Mouse (Mus musculus) erythroid progenitor cell, adult 5-6 weeks (primary cell): ENCODE results near the gene Osbpl3. TPM values are rescaled to one million over a fixed set of nuclear protein-coding genes. Genes with fewer than 3 reads are reported as not detected.
"Not testable (repeated sequence)": the region's sequence is repeated elsewhere in the genome, so short reads cannot be mapped to it uniquely, and the experiment has no call there.

Experiments
- ATAC-seq: replicated peaks from 2 replicates; pipeline ENCODE4 v1.8.0; 2016; ENCODE audit warnings: moderate number of reproducible peaks, mild to moderate bottlenecking, moderate TSS enrichment, inconsistent platforms; ENCODE audit not compliant: poor library complexity, low FRiP score, severe bottlenecking
- total RNA-seq, 2 experiments: library from RNA; stranded (forward) in 1 of 2; stranded (reverse) in 1 of 2; fragments of 150-400 nt in 1 of 2; fragments of 186-747, 209-891 nt in 1 of 2; gene quantifications; 2 replicates each; pipeline versions ENCODE4 v1.2.3 to v1.2.4; 2015 to 2017; ENCODE audit warnings: low replicate concordance in 2 of 2

The Osbpl3 gene
- total RNA-seq, 2 experiments from 2014 or later, result 0.42 to 0.83 TPM

DNA sequence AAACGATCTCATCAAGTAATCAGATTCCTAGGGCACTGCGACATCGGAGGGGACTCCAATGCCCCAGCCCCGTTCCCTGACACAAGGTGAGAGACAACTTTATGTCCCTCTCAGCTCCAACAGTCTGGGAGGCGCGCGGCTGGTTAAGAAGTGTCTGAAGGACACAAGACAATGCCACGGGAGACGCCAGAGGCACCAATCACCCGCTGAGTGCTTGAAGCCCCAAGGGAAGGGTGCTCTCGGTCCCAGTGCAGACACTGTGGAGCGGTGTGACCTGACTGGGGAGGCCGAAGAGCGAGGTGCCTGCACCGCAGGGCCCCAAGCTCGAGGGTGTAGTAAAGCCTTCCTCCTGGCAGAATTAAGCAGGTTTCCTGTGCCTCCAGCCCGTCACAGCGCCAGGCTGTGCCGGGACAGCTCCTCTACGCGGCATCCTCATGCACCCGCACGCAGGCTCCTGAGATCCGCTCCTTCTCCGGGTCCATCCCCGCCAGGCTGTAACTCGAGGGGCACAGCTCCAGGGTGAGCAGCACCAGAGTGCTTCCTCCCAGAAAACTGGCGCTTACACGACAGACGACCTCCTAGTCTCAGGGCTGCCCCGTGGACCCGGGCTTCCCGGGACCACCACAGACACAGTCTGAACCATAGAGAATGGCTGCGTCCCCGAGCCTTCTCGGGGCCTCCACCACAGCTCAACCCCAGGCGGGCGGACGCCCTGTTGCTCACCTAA lies 736 bp downstream of the Osbpl3 start:
- ATAC-seq, result no peak

DNA sequence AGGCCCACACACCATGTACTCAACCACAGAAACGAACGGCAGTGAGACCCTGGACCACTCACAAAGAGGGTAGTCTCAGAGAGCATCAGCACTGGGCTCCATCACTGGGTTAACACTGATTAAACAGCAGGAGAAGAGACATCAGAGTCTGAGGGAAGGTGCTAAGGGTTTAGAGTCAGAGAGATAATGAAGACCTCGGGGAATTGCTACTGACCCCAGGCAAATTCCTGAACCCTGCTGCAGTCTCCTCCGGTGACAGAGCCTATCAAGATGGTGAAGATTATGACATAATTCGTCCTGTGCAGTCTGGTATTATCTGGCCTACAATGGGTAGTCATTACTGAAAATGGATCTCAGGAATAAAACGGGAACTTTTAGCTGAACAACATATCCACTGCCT lies 2.4 kb downstream of the Osbpl3 start:
- ATAC-seq, result no peak

DNA sequence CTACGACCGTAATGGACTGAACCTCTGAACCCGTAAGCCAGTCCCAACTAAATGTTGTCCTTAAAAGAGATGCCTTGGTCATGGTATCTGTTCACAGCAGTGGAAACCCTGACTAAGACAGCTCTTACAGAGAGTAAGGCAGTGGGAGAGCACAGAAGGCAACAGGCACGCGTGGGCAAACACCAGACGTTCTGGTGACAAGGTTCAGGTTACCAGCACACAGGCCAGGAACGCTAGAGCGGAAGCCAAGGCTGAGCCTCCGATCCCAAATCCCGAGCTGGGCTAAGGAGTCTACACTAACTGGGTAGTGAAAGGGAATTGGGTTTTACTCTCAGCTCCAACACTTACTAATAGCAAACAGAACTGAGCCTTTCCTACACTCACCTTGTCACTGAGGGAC lies 3.8 kb downstream of the Osbpl3 start:
- ATAC-seq, result no peak

DNA sequence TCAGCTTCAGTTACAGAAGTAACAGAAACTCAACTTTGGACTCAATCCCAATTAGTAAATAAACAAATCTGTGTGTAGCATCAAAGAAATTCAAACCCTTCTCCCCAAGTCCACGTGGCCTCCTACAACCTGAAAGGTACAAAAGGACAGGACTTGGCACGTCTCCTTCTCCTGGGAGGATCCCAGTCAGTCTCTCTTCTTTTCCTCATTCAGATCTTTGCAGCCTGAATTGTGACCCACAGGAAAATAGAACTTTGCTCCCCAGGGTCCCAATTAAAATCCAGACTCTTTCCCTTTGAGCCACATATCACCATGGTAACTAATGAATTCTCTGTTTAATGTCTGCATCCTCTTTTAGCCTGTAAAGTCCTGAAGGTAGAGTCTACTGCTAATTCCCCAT lies 10.4 kb downstream of the Osbpl3 start:
- no peak for ATAC-seq

DNA sequence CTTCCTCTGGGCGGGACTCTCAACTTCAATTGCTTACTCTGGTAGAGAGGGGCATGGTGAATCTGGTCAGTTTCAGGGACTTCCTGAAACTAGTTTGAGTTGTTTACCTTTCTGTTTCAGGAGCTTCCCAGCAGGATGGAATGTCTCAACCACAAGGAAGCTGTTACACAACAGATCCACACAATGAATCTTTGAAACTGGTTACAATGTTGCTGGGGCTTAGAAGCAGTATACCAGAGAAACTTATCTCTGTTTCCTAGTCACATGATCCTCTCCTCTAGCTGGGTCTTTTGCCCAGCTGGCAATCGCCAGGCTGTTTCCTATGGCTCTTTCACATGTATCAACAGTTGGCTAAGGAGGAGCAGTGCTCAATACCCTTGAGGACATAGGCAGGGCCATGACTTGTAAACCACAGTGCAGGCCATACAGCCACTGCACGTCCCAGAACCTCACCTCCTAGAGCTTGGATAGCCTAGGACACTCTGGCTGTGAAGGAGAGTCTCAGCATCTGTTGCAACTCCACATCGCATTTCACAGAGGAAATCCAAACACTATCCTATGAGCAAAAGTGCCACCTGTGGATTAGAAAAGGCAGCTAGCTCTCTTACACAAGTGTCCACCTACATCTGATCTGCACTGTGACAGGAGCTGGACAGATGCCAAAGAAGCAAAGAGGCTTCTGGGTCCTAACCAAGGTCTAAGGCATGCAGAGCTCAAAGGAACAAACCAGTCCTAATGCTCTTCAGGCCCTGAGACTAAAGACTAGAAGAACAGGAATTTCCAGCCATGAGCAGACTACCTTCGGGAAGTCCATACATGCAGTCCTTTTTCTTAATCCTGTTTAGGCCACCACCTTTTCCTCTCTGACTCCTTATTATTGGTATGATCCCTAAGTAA lies 14.8 kb downstream of the Osbpl3 start:
- ATAC-seq, result no peak

DNA sequence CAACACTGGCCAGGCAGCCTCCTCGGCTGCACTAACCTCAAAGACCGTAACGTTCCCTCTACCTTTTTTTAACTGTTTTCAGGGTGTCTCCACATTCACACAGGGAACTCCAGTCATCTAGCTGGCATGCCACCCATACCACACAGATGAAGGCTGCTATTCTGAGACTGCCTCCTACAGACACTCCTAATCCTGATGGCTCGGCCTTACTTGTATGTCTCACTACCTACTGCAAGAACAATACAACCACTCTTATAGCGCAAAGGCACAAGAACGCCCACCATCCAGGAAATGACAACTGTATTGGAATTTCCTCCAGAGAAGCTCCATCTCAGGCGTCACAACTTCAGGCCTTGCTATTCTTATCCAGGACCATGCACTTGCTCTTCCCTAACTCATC lies 15.8 kb downstream of the Osbpl3 start:
- no peak for ATAC-seq

DNA sequence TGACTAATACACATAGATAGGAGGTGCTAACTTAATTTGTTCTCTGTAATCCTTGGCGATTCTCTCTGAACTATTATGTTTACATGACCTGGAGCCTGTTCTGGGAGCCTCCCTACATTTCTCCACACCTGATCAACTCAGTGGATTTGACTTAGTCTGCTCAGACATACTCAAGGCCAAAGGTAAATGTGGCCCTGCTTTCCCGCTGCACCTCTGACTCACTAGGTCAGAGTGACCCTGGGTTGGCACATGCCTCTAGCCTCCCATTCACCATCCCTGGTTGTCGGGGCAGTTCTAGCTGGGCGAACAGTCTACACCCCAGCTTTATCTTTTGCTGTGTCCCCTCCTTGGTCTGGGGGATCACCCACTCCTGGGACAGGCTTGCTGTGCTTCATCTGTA lies 17.1 kb downstream of the Osbpl3 start:
- ATAC-seq, result not testable (repeated sequence)

DNA sequence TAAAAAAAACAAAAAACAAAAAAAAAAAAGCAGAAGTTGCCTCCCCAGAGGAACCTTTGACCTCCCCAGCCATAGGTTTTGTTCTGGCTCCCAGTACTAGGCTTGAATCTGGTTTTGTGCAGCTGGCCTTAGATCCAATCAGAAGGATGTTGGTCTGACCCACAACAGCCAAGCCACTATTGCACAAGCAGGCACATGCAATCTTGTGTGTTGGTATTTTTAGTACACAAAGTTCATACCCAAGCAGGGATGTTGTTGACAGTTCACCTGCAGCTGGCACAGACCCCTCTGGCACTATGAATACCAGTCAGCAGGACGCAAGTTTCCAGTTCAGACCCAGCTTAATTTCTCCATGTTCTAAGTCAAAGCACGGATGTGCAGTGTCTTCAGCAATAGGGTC lies 18.2 kb downstream of the Osbpl3 start:
- no peak for ATAC-seq

DNA sequence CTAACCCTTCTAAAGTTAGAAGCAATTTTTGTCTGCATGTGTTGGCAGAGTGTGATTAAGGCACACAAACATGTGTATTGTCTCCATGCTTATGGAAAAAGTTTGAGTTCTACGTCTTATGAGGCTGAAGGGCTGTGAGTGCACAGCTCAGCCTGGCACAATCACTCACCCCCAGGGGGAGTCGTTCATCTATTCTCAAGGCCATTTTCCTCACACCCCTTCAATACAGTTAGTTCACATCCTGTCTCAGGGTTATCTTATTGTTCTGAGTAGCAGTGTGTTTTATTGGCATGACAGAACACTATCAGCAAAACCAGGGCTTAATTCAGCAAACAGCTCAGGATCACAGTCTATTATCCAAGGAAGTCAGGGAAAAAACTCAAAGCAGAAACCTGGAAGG lies 19.3 kb downstream of the Osbpl3 start:
- no peak for ATAC-seq

DNA sequence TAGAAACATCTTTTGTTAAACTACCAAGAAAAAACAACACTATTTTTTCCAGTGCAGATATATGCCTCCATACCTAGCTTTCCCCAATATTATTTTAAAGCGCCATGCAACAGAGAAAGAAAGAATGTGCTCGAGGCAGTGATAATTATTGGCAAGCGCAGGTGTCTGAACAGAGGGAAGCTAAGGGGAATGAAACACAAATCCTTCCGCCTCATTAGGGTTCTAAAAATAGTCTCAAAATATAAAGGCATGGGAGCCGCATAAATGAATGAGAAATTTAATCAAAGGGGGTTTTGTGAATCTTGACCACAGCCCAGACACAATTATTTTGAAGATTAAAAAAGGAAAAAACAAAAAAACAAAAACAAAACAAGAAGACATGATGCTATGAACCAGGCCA lies 23.5 kb downstream of the Osbpl3 start:
- no peak for ATAC-seq

DNA sequence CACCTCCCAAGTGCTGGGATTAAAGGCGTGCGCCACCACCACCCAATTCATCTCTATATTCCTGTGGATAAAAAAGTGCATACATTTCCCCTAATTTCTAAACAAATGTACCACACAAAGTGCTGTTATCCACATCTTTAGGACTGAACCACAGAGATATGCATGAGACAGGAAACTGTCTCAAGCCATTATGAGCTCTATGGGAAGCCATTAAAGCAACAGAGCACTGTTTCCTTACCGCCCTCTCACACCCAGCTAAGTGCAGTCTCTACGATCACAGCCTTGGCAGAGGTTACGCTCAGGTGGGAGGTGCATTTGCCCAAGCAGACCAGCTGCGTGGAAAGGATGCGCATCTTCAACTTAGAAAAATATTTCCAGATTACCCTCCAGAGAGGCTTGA lies 26.7 kb downstream of the Osbpl3 start:
- ATAC-seq, result no peak

DNA sequence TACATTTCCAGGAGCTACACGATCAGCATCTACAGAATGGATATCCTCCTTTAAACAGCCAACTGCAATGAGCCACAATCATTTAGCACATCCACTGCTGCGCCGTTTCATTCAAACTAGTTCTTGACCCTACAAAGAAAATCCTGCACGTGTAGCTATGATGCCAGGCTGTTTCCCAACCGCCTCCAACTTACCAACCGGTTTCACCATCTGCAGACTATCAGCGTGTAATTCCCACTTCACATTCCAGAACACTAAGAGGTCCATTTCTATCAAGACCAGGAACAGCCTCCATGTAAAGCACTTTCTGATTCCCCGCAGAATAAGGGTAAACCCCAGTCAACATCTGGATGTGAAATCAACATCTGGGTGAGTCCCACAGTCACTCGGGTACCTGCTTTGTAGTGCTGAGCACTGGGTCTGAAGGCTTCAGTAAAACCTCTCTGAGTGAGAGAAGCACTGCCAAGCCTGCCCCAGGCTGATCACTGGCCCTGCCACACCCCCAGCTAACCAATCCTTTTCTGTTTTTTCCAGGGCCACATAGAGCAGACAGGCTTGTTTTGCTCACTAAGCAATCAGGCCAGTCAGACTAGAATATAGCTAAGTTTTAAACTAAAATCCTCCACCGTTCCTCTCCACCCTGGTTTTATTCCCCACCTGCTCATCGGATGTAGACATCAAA lies 28.8 kb downstream of the Osbpl3 start:
- ATAC-seq, result no peak

DNA sequence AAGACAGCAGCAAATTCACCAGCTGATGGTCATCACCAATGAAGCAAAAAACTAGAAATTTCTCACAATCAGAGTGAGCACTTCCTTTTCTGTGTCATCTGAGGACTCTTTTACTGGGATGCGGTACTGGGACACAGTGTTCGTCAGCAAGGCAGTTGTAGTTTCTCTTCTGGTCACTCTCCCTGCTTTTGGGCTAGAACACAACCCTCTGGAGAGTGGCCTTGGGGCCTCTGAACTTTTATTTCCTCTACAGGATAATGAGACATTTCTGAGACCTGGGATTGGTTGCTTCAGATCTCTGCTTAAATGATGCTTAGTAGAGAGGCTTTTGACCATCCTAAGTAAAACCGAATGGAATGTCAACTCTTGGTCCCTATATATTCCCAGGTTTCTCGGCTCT lies 29.4 kb downstream of the Osbpl3 start:
- no peak for ATAC-seq

DNA sequence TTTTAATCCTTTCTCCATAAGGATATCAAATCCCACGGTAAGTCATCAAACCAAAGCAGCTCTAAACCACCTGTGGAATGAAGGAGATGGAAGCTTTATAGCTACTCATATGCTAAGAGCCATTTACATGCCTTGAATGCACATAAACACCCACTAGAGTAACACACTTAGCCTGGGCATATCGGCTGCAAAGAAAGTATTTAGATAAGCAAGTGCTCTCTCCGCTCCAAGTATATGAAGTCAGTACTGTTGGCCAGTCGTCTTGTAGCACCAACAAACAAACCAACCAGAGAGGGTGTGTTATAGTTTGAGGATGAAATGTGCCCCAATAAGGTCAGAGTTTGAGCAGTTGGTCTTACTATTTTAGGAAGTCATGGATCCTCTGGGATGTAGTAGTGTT lies 31.7 kb downstream of the Osbpl3 start:
- ATAC-seq, result no peak

DNA sequence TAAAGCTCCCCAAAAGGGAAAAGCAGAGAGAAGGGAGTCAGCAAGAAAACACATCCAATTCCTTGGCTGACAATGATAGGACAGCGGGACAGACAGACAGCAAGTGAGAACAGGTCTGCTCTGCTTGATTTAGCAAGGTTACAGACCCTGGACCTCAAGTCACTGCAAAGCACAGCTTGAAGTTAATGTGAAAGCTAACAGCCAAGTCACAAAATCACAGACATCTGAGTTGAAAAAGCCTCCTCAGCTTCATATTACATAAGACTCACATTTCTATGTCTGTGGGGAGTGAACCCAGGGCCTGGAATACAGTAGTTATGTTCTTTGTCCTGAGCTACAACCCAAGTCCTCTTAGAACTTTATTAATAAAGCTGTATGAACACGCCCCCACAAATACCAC lies 35.6 kb downstream of the Osbpl3 start:
- no peak for ATAC-seq

DNA sequence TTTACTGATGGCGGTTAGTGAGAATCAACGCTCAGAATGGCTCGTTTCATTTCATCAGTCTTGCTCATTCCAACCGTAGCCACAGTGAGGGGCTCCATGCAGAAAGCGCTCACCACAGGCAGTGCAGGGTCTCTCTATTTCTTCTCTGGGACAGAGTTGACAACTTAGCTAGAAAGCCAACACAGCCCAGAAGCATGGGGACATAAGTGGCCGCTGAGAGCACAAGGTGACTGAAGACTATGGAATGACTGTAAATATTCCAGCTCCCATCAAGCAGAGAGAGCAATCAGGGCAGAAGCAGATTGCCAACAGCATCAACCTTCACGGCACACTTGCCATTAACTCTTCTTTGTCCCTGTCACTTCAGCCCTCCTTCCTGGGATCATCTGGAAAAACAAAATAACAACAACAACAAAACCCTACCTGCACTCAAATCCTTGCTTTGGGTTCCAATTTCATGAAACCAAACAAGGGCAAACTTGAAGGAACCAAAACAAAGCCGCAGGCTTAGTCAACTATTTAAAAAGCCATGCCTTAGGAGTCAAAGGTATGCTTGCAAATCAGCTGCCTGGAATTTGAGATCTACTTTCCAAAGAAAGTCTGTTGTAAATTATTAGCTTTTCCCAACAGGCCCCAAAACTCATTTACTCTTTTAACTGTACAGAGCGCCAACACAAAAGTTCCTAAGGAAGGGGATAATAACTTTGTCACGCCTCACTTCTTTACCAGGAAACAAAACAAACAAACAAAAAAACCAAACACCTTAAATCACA lies 36.3 kb downstream of the Osbpl3 start:
- no peak for ATAC-seq

DNA sequence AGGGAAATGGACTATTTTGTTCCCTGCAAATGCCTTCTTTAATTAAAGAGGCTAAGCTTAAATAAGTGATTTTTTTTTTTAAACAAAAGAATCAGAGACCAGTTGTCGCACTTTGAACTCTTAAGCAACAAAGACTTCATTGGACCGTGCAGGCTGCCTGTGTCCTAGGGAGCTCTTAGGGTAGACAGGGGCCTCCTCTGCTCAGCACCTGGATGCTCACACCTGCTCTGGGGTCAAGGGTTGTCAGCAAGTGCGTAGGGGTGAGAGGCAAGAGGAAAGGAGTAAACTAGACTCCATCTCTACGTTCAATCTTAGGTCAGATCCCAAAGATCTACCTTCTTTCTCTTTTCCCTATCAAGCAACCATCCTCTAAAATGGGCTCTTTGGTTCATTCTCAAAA lies 37.0 kb downstream of the Osbpl3 start:
- ATAC-seq, result no peak

DNA sequence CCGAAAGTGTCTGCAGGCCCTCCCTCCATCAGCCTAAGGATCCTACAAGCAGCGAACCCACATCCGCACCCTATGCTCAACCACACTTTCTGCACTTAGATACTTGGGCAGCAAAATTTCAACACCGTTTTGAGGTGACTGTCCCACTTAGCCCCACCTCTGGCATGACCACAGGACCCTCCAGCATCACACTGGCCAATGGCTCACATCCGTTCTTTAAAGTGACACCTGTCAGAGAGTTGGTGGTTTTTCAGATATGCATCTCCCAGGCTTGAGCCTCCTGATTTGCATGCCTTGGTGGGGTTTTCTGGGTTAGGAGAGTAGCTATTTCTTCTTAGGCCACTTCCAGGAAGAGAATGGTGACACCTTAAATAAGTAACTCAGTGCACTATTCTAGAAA lies 39.1 kb downstream of the Osbpl3 start:
- ATAC-seq, result no peak

DNA sequence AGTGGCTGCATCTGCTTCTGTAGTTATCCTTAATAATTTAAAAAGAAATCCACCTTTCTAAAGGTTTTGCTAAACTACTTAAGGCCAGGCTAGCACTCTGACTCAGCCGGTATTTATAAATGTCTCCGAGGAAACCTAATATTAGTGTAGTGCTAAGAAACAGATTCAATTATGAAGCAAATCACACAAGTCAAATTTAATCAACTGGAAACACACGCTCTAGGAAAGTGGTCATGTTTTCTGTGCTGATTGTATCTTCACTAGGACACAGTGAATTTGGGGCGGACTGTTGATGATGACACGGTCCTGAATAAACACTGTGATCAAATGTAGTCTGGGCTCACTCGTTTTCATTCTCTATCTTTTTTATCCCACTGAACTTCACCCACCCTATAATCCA lies 40.6 kb downstream of the Osbpl3 start:
- no peak for ATAC-seq

DNA sequence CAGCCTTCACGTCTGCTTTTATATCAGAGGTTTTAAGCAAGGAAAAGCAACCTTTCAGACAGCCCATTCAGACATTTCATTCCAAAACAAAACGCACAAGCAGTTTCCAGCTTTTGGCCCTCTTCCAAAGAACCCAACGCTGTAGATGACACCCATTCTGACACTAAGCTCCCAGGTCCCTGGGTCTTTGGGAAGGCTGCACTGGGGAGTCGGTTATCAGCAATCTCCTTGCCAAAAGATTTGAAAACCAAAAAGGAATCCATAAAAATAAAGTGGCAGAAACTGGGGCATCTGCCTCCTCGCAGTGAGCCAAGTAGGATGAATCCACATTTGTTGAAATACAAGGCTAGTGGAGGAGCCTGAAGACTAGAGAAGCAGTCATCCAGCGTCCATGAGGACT lies 41.5 kb downstream of the Osbpl3 start:
- no peak for ATAC-seq
